Mouse (Mus musculus) liver, embryonic 13.5 days (tissue): ENCODE measurements around the gene Olfr1414. TPM values are rescaled to one million over a fixed set of nuclear protein-coding genes. Genes with fewer than 3 reads are reported as not detected.
"Not testable (repeated sequence)": the region's sequence is repeated elsewhere in the genome, so short reads cannot be mapped to it uniquely, and the experiment has no call there.

Experiments used
- ATAC-seq: fragments of 200-750 bp; cut with Nextera tagmentation; 2 replicates; pipeline ENCODE4 v1.8.0; 2017; ENCODE audit warnings: low read depth, mild to moderate bottlenecking, moderate number of reproducible peaks, moderate library complexity
- DNase-seq: peaks from one replicate; pipeline ENCODE4 v3.0.0; 2022
- H3K27ac ChIP-seq: fragments of 300-500 bp; sonication (generic); 2 replicates; pipeline ENCODE4 v1.5.1; 2015; ENCODE audit warnings: moderate library complexity, mild to moderate bottlenecking, inconsistent platforms
- H3K27me3 ChIP-seq: fragments of 300-500 bp; sonication (generic); 2 replicates; pipeline ENCODE4 v1.6.1; 2015; ENCODE audit warnings: mild to moderate bottlenecking, inconsistent platforms
- H3K36me3 ChIP-seq: fragments of 300-500 bp; sonication (generic); 2 replicates; pipeline ENCODE4 v1.6.1; 2015; ENCODE audit warnings: mild to moderate bottlenecking, inconsistent platforms
- H3K4me1 ChIP-seq: fragments of 300-500 bp; sonication (generic); replicated peaks from 2 replicates; pipeline ENCODE4 v1.6.1; 2015; ENCODE audit warnings: inconsistent platforms
- H3K4me2 ChIP-seq: fragments of 300-500 bp; sonication (generic); 2 replicates; pipeline ENCODE4 v1.6.1; 2015; ENCODE audit warnings: inconsistent platforms, mild to moderate bottlenecking, moderate library complexity
- H3K4me3 ChIP-seq: fragments of 300-500 bp; sonication (generic); replicated peaks from 2 replicates; pipeline ENCODE4 v1.5.1; 2015; ENCODE audit warnings: mild to moderate bottlenecking, inconsistent platforms
- H3K9ac ChIP-seq: fragments of 300-500 bp; sonication (generic); 2 replicates; pipeline ENCODE4 v1.6.1; 2015; ENCODE audit warnings: mild to moderate bottlenecking, inconsistent platforms
- H3K9me3 ChIP-seq: fragments of 300-500 bp; sonication (generic); replicated peaks from 2 replicates; pipeline ENCODE4 v1.6.1; 2016; ENCODE audit warnings: inconsistent platforms
- whole genome bisulfite sequencing: fragments of 180-500 bp; shearing (Covaris S2); methylation state at CpG from one replicate; pipeline ENCODE4 v1.1.7; 2015; ENCODE audit not compliant: insufficient replicate concordance; 5-methylcytosine and 5-hydroxymethylcytosine counted together
- polyA plus RNA-seq: library from polyadenylated mRNA; unstranded; fragments of >200 nt; fragmentation: Nextera tagmentation; extraction: Ambion mirVana; gene quantifications from 2 replicates; pipeline ENCODE4 v1.2.1, GENCODE M21; 2015

The Olfr1414 gene
- polyA plus RNA-seq, result not detected in 2 replicates

- no peaks in the 10 kb centered on the region for H3K27me3 ChIP-seq
- H3K4me1 ChIP-seq, result no peaks in the 10 kb centered on the region
- ATAC-seq, result no peak
- no peak within 1 kb of the TSS for H3K4me2 ChIP-seq
- H3K9me3 ChIP-seq, result no peaks in the 10 kb centered on the region
- 60% methylated on average over 3 of the region's 3 CpGs for WGBS
- DNase-seq, result no peak
- H3K36me3 ChIP-seq, result no peaks in the 10 kb centered on the region
- H3K4me3 ChIP-seq, result no peak within 1 kb of the TSS
- H3K27ac ChIP-seq, result no peak within 1 kb of the TSS
- H3K9ac ChIP-seq, result no peak within 1 kb of the TSS
These were observed at the start of gene Olfr1414 for GRCm38 (mm10) chr1:92518561-92518960. Olfr1414 (minus strand) TSS chr1:92518661.

GRCm38 (mm10) chr1:92545929-92546328, 27.5 kb upstream of the Olfr1414 start:
- 50% methylated on average over 2 of the region's 2 CpGs for WGBS
- H3K9me3 ChIP-seq, result no peaks in the 10 kb centered on the region

GRCm38 (mm10) chr1:92539071-92539470, 20.6 kb upstream of the Olfr1414 start:
- H3K4me2 ChIP-seq, result no peak overlapping the region
- H3K27ac ChIP-seq, result no peak overlapping the region
- DNase-seq (no peak), ATAC-seq (no peak)
- 33% methylated on average over 2 of the region's 2 CpGs for WGBS
- H3K9ac ChIP-seq, result no peak overlapping the region
- no peak overlapping the region for H3K4me3 ChIP-seq
- no peaks in the 10 kb centered on the region for H3K27me3 ChIP-seq
- H3K4me1 ChIP-seq, result no peaks in the 10 kb centered on the region
- no peaks in the 10 kb centered on the region for H3K36me3 ChIP-seq
- no peaks in the 10 kb centered on the region for H3K9me3 ChIP-seq

More at GRCm38 (mm10) chr1:92545929-92546328, 27.5 kb upstream of the Olfr1414 start:
- no peak overlapping the region for H3K4me3 ChIP-seq
- H3K27me3 ChIP-seq, result no peaks in the 10 kb centered on the region
- DNase-seq, result no peak
- H3K4me1 ChIP-seq, result no peaks in the 10 kb centered on the region
- no peak for ATAC-seq
- no peak overlapping the region for H3K27ac ChIP-seq
- no peak overlapping the region for H3K9ac ChIP-seq
- no peak overlapping the region for H3K4me2 ChIP-seq
- no peaks in the 10 kb centered on the region for H3K36me3 ChIP-seq

- ATAC-seq (no peak), DNase-seq (no peak)
- Histone ChIP-seq H3K27ac (no peak overlapping the region), H3K9me3 (no peaks in the 10 kb centered on the region), H3K9ac (no peak overlapping the region), H3K36me3 (no peaks in the 10 kb centered on the region), H3K27me3 (no peaks in the 10 kb centered on the region), H3K4me3 (no peak overlapping the region), H3K4me2 (no peak overlapping the region), H3K4me1 (no peaks in the 10 kb centered on the region)
- 32% methylated on average over 5 of the region's 5 CpGs for WGBS
These were observed 18.5 kb upstream of the Olfr1414 start for GRCm38 (mm10) chr1:92536972-92537371.

GRCm38 (mm10) chr1:92523764-92524163, 5.3 kb upstream of the Olfr1414 start:
- Histone ChIP-seq H3K4me3 (no peak overlapping the region), H3K4me2 (no peak overlapping the region), H3K27me3 (no peaks in the 10 kb centered on the region), H3K9ac (no peak overlapping the region), H3K4me1 (no peaks in the 10 kb centered on the region), H3K36me3 (no peaks in the 10 kb centered on the region), H3K27ac (no peak overlapping the region), H3K9me3 (no peaks in the 10 kb centered on the region)
- WGBS, result 73% methylated on average over 3 of the region's 3 CpGs
- ATAC-seq (no peak), DNase-seq (no peak)

GRCm38 (mm10) chr1:92521376-92521775, 2.9 kb upstream of the Olfr1414 start:
- 11% methylated on average over 10 of the region's 10 CpGs for WGBS
- Histone ChIP-seq H3K9me3 (no peaks in the 10 kb centered on the region), H3K4me1 (no peaks in the 10 kb centered on the region), H3K4me2 (no peak overlapping the region), H3K4me3 (no peak overlapping the region), H3K9ac (no peak overlapping the region), H3K27me3 (no peaks in the 10 kb centered on the region), H3K27ac (no peak overlapping the region), H3K36me3 (no peaks in the 10 kb centered on the region)
- DNase-seq (no peak), ATAC-seq (no peak)

GRCm38 (mm10) chr1:92519046-92519445, 585 bp upstream of the Olfr1414 start:
- H3K4me1 ChIP-seq, result no peaks in the 10 kb centered on the region
- no peaks in the 10 kb centered on the region for H3K36me3 ChIP-seq
- no peaks in the 10 kb centered on the region for H3K27me3 ChIP-seq
- no peak overlapping the region for H3K27ac ChIP-seq
- ATAC-seq, result no peak
- 64% methylated on average over 6 of the region's 6 CpGs for WGBS
- H3K4me2 ChIP-seq, result no peak overlapping the region
- no peak for DNase-seq
- no peak overlapping the region for H3K4me3 ChIP-seq
- H3K9ac ChIP-seq, result no peak overlapping the region
- H3K9me3 ChIP-seq, result no peaks in the 10 kb centered on the region

- Histone ChIP-seq H3K9ac (no peak overlapping the region), H3K4me1 (no peaks in the 10 kb centered on the region), H3K4me2 (no peak overlapping the region), H3K36me3 (no peaks in the 10 kb centered on the region), H3K4me3 (no peak overlapping the region), H3K27me3 (no peaks in the 10 kb centered on the region), H3K9me3 (no peaks in the 10 kb centered on the region), H3K27ac (no peak overlapping the region)
- ATAC-seq (no peak), DNase-seq (no peak)
- WGBS, result 43% methylated on average over 11 of the region's 11 CpGs
These were observed 3.1 kb downstream of the Olfr1414 start for GRCm38 (mm10) chr1:92515390-92515789.

GRCm38 (mm10) chr1:92511646-92512045, 6.8 kb downstream of the Olfr1414 start:
- not testable (repeated sequence) for ATAC-seq, H3K4me1 ChIP-seq, H3K27me3 ChIP-seq, DNase-seq, H3K36me3 ChIP-seq, H3K4me2 ChIP-seq, H3K27ac ChIP-seq, H3K9me3 ChIP-seq, H3K4me3 ChIP-seq, H3K9ac ChIP-seq
- WGBS, result 56% methylated on average over 5 of the region's 5 CpGs

GRCm38 (mm10) chr1:92496001-92496400, 22.5 kb downstream of the Olfr1414 start, which contains the start of gene Olfr1415:
Olfr1415 (minus strand) TSS chr1:92496101.
- H3K9me3 ChIP-seq, result no peaks in the 10 kb centered on the region
- H3K36me3 ChIP-seq, result no peaks in the 10 kb centered on the region
- no peak within 1 kb of the TSS for H3K4me3 ChIP-seq
- no peak within 1 kb of the TSS for H3K4me2 ChIP-seq
- 49% methylated on average over 2 of the region's 2 CpGs for WGBS
- H3K27ac ChIP-seq, result no peak within 1 kb of the TSS
- DNase-seq (no peak), ATAC-seq (no peak)
- H3K9ac ChIP-seq, result no peak within 1 kb of the TSS
- H3K4me1 ChIP-seq, result no peaks in the 10 kb centered on the region
- no peaks in the 10 kb centered on the region for H3K27me3 ChIP-seq

- no peak for ATAC-seq
- H3K9ac ChIP-seq, result no peak within 1 kb of the TSS
- no peaks in the 10 kb centered on the region for H3K4me1 ChIP-seq
- no peak within 1 kb of the TSS for H3K27ac ChIP-seq
- no peaks in the 10 kb centered on the region for H3K36me3 ChIP-seq
- H3K4me2 ChIP-seq, result no peak within 1 kb of the TSS
- no peak within 1 kb of the TSS for H3K4me3 ChIP-seq
- H3K9me3 ChIP-seq, result peaks cover 3% of the 10 kb centered on the region; the same call in 1 of the 2 replicates
- no peak for DNase-seq
- H3K27me3 ChIP-seq, result no peaks in the 10 kb centered on the region
These were observed 33.4 kb downstream of the Olfr1414 start, which contains the start of gene Olfr1416 for GRCm38 (mm10) chr1:92485013-92485412. Olfr1416 (minus strand) TSS chr1:92485113.

GRCm38 (mm10) chr1:92474066-92474578, 44.3 kb downstream of the Olfr1414 start:
- H3K9ac ChIP-seq, result peak overlapping the region; percentile 62
- peaks cover 21% of the 10 kb centered on the region for H3K36me3 ChIP-seq
- H3K27me3 ChIP-seq, result 0 out of 2 replicates have a peak, but pooled peaks cover 3% of the 10 kb centered on the region
- H3K27ac ChIP-seq, result peak overlapping the region; percentile 61; the same call in 1 of the 2 replicates
- ATAC-seq, result peak; percentile 68
- peak overlapping the region; percentile 91 for H3K4me2 ChIP-seq
- peak overlapping the region; percentile 81 for H3K4me3 ChIP-seq
- H3K9me3 ChIP-seq, result no peaks in the 10 kb centered on the region
- DNase-seq, result no peak
- H3K4me1 ChIP-seq, result peaks cover 21% of the 10 kb centered on the region
- WGBS, result 2% methylated on average over 10 of the region's 10 CpGs
